Mouse (Mus musculus) hindbrain, embryonic 14.5 days (tissue): ENCODE data around the gene Card19. TPM values are rescaled to one million over a fixed set of nuclear protein-coding genes. Genes with fewer than 3 reads are reported as not detected.

Experiments used
- ATAC-seq: fragments of 200-750 bp; cut with Nextera tagmentation; 2 replicates; pipeline ENCODE4 v1.8.0; 2017; ENCODE audit warnings: moderate number of reproducible peaks, mild to moderate bottlenecking, moderate TSS enrichment, moderate library complexity; ENCODE audit not compliant: low FRiP score
- DNase-seq: peaks from one replicate; pipeline ENCODE4 v3.0.0-alpha.2; 2015; ENCODE audit warnings: low spot score
- H3K27ac ChIP-seq: fragments of 300-500 bp; sonication (generic); 2 replicates; pipeline ENCODE4 v1.5.1; 2014; ENCODE audit warnings: mild to moderate bottlenecking, moderate library complexity
- H3K27me3 ChIP-seq: fragments of 300-500 bp; sonication (generic); 2 replicates; pipeline ENCODE4 v1.6.1; 2014; ENCODE audit warnings: mild to moderate bottlenecking, low read length, mixed read lengths; ENCODE audit not compliant: control insufficient read depth, insufficient read depth
- H3K36me3 ChIP-seq: fragments of 300-500 bp; sonication (generic); replicated peaks from 2 replicates; pipeline ENCODE4 v1.6.1; 2014; ENCODE audit not compliant: control insufficient read depth, insufficient read depth
- H3K4me1 ChIP-seq: fragments of 300-500 bp; sonication (generic); replicated peaks from 2 replicates; pipeline ENCODE4 v1.6.1; 2014; ENCODE audit warnings: antibody characterized with exemption, low read length, mixed read lengths; ENCODE audit not compliant: control insufficient read depth, insufficient read depth
- H3K4me2 ChIP-seq: fragments of 300-500 bp; sonication (generic); replicated peaks from 2 replicates; pipeline ENCODE4 v1.6.1; 2014; ENCODE audit warnings: mild to moderate bottlenecking, moderate library complexity
- H3K4me3 ChIP-seq: fragments of 300-500 bp; sonication (generic); replicated peaks from 2 replicates; pipeline ENCODE4 v1.5.1; 2014; ENCODE audit warnings: mild to moderate bottlenecking, low read length
- H3K9ac ChIP-seq: fragments of 300-500 bp; sonication (generic); 2 replicates; pipeline ENCODE4 v1.6.1; 2014
- H3K9me3 ChIP-seq: fragments of 300-500 bp; sonication (generic); 2 replicates; pipeline ENCODE4 v1.6.1; 2016; ENCODE audit warnings: low read length; ENCODE audit not compliant: control insufficient read depth
- WGBS: fragments of 180-500 bp; shearing (Covaris S2); extraction: QIAGEN DNeasy Blood & Tissue Kit; methylation state at CpG from one replicate; pipeline ENCODE4 v1.1.7; 2014; 5-methylcytosine and 5-hydroxymethylcytosine counted together
- polyA plus RNA-seq: library from polyadenylated mRNA; unstranded; fragments of >200 nt; fragmentation: Nextera tagmentation; extraction: Ambion mirVana; gene quantifications from 2 replicates; pipeline ENCODE4 v1.2.1, GENCODE M21; 2014

Gene Card19
- polyA plus RNA-seq, 1 experiment from 2014 or later: 37.0 TPM

- H3K27me3 ChIP-seq: no peaks in the 10 kb centered on the region
- no peaks in the 10 kb centered on the region for H3K4me1 ChIP-seq
- DNase-seq (no peak), ATAC-seq (no peak)
- WGBS: 70% methylated on average over 4 of the region's 4 CpGs
- no peaks in the 10 kb centered on the region for H3K36me3 ChIP-seq
- H3K9me3 ChIP-seq: no peaks in the 10 kb centered on the region; the same call in 1 of the 2 replicates
- H3K9ac ChIP-seq: no peak overlapping the region
- H3K4me2 ChIP-seq: no peak overlapping the region
- H3K4me3 ChIP-seq: no peak overlapping the region
- no peak overlapping the region for H3K27ac ChIP-seq
Measured at GRCm38 (mm10) chr13:49156645-49157044, 59.2 kb downstream of the Card19 start.

- no peak overlapping the region for H3K4me2 ChIP-seq
- WGBS: 62% methylated on average over 7 of the region's 7 CpGs
- H3K36me3 ChIP-seq: no peaks in the 10 kb centered on the region
- no peak overlapping the region for H3K9ac ChIP-seq
- no peaks in the 10 kb centered on the region for H3K4me1 ChIP-seq
- H3K9me3 ChIP-seq: no peaks in the 10 kb centered on the region; the same call in 1 of the 2 replicates
- no peak for ATAC-seq
- no peaks in the 10 kb centered on the region for H3K27me3 ChIP-seq
- H3K27ac ChIP-seq: no peak overlapping the region
- DNase-seq: no peak
- no peak overlapping the region for H3K4me3 ChIP-seq
Measured at GRCm38 (mm10) chr13:49154621-49155020, 61.2 kb downstream of the Card19 start.

- no peak for ATAC-seq
- no peak overlapping the region for H3K27ac ChIP-seq
- no peak overlapping the region for H3K9ac ChIP-seq
- no peaks in the 10 kb centered on the region for H3K4me1 ChIP-seq
- 77% methylated on average over 10 of the region's 10 CpGs for WGBS
- no peaks in the 10 kb centered on the region for H3K27me3 ChIP-seq
- no peaks in the 10 kb centered on the region; the same call in 1 of the 2 replicates for H3K9me3 ChIP-seq
- H3K4me2 ChIP-seq: no peak overlapping the region
- no peak for DNase-seq
- no peaks in the 10 kb centered on the region for H3K36me3 ChIP-seq
- H3K4me3 ChIP-seq: no peak overlapping the region
Measured at GRCm38 (mm10) chr13:49154028-49154427, 61.8 kb downstream of the Card19 start.

Other genes with a start within 250 kb of the Card19 start
- gene Fam120a, start 248.0 kb downstream of the Card19 start, polyA plus RNA-seq: 15.3 and 16.6 TPM in 2 replicates
- 23.3 and 28.0 TPM in 2 replicates for gene Wnk2, start 68.0 kb downstream of the Card19 start, polyA plus RNA-seq
- gene Ninj1, start 28.6 kb downstream of the Card19 start, polyA plus RNA-seq: 33.3 and 33.5 TPM in 2 replicates
- gene Susd3, start 32.7 kb upstream of the Card19 start, polyA plus RNA-seq: 0.72 and 0.98 TPM in 2 replicates
- gene Fgd3, start 104.3 kb upstream of the Card19 start, polyA plus RNA-seq: 1.5 and 2.2 TPM in 2 replicates
- gene Bicd2, start 125.5 kb upstream of the Card19 start, polyA plus RNA-seq: 30.7 and 33.3 TPM in 2 replicates
- gene Ippk, start 205.2 kb upstream of the Card19 start, polyA plus RNA-seq: 13.4 and 13.7 TPM in 2 replicates